Mouse (Mus musculus) stomach, adult 2 months (tissue): Measurements from ENCODE around the gene Klhdc1. TPM values are rescaled to one million over a fixed set of nuclear protein-coding genes. Genes with fewer than 3 reads are reported as not detected.

Source experiments
- polyA plus RNA-seq: library from polyadenylated mRNA; depleted of rRNA; stranded (reverse); fragments of >200 nt; gene quantifications from 2 replicates; pipeline ENCODE4 v1.2.3, GENCODE M21; 2012; rRNA removed

Klhdc1 gene
- polyA plus RNA-seq: 0.22 and 0.31 TPM in 2 replicates

GRCm38 (mm10) chr12:69240876-69241275 is at the start of gene Klhdc1:
TSS of gene Klhdc1 (plus strand) at chr12:69241176.

GRCm38 (mm10) chr12:69196444-69197377 is 44.3 kb upstream of the Klhdc1 start, which contains the start of gene Gm49383:
TSS of gene Gm49383 (minus strand) at chr12:69197104.

GRCm38 (mm10) chr12:69198164-69198535 is 42.8 kb upstream of the Klhdc1 start, which contains the start of gene Dnaaf2:
TSS of gene Dnaaf2 (minus strand) at chr12:69198429.

GRCm38 (mm10) chr12:69204052-69204833 is 36.7 kb upstream of the Klhdc1 start, which contains the start of gene Gm49384:
TSS of gene Gm49384 (minus strand) at chr12:69204267.

GRCm38 (mm10) chr12:69227776-69228466 is 13.1 kb upstream of the Klhdc1 start, which contains the start of gene Pole2:
TSS of gene Pole2 (minus strand) at chr12:69228195.

GRCm38 (mm10) chr12:69296511-69297410 is 55.8 kb downstream of the Klhdc1 start, which contains the start of gene Klhdc2:
TSS of gene Klhdc2 (plus strand) at chr12:69296681.

Other genes starting within 250 kb of the Klhdc1 start
- gene Rps29, start 82.0 kb upstream of the Klhdc1 start, polyA plus RNA-seq: 863 and 992 TPM in 2 replicates
- 1.3 and 1.9 TPM in 2 replicates for gene Lrr1, start 72.4 kb upstream of the Klhdc1 start, polyA plus RNA-seq
- gene Rpl36al, start 57.1 kb upstream of the Klhdc1 start, polyA plus RNA-seq: 13.5 and 13.7 TPM in 2 replicates
- gene Mgat2, start 57.0 kb upstream of the Klhdc1 start, polyA plus RNA-seq: 8.0 and 13.5 TPM in 2 replicates
- 1.2 and 1.5 TPM in 2 replicates for gene Gm49383, start 44.1 kb upstream of the Klhdc1 start, polyA plus RNA-seq
- 0.44 and 0.66 TPM in 2 replicates for gene Dnaaf2, start 42.7 kb upstream of the Klhdc1 start, polyA plus RNA-seq
- gene Gm49384, start 36.9 kb upstream of the Klhdc1 start, polyA plus RNA-seq: not detected in 2 replicates
- 1.1 and 1.9 TPM in 2 replicates for gene Pole2, start 13.0 kb upstream of the Klhdc1 start, polyA plus RNA-seq
- gene Klhdc2, start 55.5 kb downstream of the Klhdc1 start, polyA plus RNA-seq: 12.9 and 24.8 TPM in 2 replicates
- 0.20 and 0.52 TPM in 2 replicates for gene Nemf, start 116.0 kb downstream of the Klhdc1 start, polyA plus RNA-seq
- gene Arf6, start 131.0 kb downstream of the Klhdc1 start, polyA plus RNA-seq: 113 and 199 TPM in 2 replicates
- 0.76 and 1.1 TPM in 2 replicates for gene Gm9887, start 131.3 kb downstream of the Klhdc1 start, polyA plus RNA-seq